Mouse (Mus musculus): Measurements from ENCODE around the gene Lrr1.
"Not testable (repeated sequence)": the region's sequence is repeated elsewhere in the genome, so short reads cannot be mapped to it uniquely, and the experiment has no call there.

The Lrr1 gene

DNA sequence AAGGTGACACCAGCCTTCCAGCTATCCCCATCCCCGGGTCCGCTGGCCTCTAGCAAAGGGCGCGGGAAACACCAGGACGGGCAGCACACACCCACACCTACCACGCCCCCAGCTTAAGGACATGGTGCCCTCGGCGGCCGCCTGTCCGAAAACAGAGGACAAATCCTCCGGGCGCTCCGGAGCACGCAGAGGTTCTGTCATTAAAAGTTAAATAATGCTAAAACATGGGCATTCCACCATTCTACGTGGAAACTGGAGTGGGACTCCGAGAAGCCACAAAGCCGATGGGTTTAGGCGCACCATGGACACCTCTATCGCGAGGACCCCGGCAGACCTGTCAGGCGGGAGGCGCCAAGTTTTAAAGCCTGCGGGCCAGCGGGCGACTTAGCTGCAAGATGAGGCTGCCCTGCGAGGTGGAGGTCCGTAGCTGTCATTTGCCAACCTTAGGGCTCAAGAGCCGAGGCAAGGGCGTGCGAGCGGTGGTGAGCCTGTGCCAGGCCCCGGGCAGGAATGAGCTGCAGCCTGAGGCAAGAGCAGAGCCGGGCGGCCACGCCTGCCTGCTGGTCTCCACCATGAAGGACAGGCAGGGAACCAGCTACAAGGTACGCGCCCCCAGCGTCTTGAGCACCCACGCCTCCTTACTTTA lies at the start of gene Lrr1:
TSS of gene Lrr1 (plus strand) at position 354 of the 646 bp plus-strand sequence.
- DNase-seq (ENCODE audit: low read depth, low spot score) = peak; percentile 82

DNA sequence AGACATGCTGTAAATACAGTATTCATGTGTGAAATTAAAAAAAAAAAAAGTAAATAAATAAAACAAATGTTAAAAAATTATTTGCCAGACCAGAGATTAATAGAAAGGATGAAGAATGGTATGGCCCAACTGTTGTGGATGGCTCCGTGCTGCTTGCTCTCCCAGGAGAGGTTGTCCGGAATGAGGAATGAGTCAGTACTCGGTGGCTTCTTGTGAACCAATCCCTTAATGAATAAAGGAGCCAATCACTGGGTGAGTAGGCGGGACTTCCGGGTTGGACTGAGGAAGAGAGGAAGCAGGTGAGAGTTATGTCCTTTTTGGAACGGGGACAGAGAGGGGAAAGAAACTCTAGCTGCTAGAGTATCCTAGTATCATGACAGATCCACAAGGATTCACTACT lies 48.7 kb upstream of the Lrr1 start:
- no peak for DNase-seq (ENCODE audit: low read depth, low spot score)

DNA sequence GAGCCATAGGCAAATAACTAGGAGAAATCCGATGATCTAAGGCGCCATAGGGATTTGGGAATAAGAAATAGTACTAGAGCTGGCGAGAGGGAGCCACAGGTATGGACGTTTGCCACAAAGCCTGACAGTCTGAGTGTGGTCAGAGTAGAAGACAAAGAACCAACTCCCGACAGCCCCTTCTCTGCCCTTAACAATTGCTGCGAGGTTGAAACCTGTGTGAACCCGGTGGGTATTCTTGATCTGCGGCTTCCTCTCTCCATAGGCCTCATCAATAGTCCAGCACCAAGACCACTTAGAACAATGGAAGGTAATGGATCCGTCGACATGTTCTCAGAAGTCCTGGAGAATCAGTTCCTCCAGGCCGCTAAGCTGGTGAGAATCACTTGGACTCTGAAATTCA lies 45.8 kb upstream of the Lrr1 start:
- no peak for DNase-seq (ENCODE audit: low read depth, low spot score)

DNA sequence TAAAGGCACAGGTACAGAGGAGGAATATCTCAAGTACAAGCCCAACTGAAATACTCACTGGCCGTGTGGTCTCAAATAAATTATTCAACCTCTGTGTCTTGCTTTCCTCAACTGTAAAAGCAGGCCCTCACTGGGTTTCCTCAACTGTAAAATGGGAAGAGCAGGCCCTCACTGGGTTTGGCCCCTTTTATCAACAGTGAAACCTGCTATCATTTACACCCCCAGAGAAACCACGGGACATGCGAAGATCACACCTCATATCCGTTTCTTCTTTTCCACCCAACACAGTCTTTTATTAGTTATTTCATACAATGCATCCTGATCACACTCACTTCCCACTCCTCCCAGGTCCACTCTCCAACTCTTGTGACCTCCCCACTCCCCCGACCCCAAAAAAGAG lies 43.5 kb upstream of the Lrr1 start:
- no peak for DNase-seq (ENCODE audit: low read depth, low spot score)

DNA sequence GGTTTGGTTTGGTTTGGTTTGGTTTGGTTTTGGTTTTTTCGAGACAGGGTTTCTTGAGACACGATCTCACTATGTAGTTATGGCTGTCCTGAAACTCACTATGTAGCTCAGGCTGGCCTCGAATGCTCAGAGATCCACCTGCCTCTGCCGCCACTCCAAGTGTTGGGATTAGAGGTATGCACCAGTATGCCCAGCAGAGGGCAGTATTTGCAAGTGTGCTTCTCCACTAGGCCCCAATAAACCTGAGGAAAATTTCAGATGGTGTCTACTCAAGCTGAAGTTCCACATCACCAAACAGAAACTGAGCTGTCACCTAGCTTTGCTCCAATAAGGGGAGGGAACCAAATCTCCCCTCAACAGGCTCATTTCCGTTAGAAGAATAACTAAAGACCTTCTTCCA lies 41.4 kb upstream of the Lrr1 start:
- DNase-seq (ENCODE audit: low read depth, low spot score) = peak; percentile 26

DNA sequence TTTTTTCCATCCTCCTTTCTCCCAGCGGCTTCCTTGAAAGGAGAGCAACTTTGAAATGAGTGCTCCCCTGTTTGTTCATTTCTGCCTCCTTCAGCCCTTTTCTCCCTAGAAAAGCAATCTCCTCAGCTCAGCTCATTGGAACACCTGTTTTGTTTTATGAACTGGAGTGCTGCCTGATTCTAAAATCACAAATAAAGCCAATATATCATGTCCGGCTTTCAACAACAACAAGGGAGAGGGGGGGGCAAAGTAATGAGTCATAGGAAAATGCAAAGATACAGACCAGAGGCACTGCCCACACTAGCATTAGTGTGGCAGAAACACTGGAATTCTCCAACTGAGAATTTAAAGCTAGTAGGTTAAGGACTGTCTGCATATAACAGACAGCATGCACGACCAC lies 41.0 kb upstream of the Lrr1 start:
- DNase-seq (ENCODE audit: low read depth, low spot score) = peak; percentile 40

DNA sequence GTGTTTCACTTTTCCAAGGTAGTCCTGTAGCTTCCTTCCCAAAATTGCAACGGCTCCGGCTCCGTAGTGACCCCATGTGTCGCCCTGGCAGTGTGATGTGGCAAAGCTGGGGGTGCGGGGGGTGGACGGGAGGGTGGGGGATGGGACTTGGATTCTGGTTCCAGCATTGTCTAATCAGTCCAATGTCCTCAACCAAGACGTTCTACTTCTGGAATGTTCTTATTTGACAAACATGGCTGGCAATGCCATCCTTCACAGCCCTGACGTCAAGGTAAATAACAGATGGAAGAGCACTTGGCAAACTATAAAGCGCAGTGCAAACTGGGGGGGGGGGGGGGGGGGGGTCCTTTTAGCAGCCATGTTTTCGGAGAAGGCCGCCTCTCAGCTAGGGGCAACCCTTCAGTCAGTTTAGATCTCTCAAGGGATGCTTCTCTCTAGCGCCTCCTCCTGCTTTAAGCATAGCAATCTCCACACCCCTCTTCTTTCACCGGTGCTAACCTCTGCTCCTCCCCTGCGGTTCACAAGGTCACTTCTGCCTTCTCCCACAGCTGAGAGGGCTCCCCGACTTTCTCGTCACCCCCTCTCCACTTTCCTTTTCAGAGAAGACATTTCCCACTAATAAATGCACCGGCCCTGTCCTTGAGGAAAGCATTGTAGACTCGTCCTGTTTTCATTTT lies 38.8 kb upstream of the Lrr1 start:
- DNase-seq (ENCODE audit: low read depth, low spot score) = no peak

DNA sequence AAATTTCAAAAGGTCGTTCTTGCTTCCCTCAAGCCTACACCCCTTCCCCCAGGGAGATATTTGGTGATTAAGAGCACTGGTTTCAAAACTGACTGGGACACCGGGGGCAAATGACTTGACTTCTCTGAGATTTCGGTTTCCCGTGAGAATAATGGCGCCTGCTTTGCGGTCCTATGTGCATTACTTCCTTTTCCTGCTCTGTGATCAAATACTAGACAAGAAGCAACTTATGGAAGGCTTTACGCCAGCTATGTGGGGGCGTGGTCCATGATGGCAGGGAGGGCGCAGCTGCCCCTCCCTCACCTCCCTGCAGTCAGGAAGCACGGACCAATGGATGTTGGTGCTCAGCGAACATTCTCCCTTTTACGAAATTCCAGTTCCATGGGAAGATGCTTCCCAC lies 38.1 kb upstream of the Lrr1 start:
- DNase-seq (ENCODE audit: low read depth, low spot score) = no peak

DNA sequence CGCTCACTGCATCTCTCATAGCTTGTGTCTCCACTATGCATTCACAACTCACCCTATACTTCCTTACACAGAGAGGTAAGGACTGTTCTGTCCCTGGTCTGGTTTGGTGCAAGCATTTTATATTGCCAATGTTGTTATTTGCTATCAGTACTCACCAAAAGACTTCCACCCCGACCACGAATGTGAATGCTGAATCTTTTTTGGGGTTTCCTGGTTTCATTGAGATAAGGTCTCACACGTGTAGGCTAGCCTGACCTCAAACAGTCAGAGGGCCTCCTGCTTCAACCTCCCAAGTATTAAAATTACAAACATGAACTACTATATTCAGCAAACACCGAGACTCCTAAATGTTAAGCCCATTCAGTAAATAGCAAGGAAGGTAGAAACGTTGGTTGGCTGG lies 37.3 kb upstream of the Lrr1 start:
- no peak for DNase-seq (ENCODE audit: low read depth, low spot score)

DNA sequence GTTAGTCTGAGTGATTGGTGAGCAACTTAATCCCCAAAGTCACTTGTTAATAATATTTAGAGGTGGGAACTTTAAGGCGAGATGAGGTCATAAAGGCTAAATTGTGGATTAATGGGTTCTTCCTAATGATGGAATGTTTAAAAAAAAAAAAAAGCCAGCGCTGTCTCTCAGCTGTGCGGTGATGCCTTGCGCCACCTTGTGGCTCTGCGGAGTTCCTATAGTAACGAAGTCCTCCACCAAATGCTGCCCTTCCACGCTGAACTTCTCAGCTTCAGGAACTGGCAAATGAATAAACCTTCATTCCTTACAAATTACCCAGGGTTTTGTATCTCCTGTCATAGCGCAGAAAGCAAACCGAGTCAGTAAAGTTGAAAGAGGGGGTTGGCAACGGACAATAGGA lies 36.6 kb upstream of the Lrr1 start:
- DNase-seq (ENCODE audit: low read depth, low spot score) = peak; percentile 37

DNA sequence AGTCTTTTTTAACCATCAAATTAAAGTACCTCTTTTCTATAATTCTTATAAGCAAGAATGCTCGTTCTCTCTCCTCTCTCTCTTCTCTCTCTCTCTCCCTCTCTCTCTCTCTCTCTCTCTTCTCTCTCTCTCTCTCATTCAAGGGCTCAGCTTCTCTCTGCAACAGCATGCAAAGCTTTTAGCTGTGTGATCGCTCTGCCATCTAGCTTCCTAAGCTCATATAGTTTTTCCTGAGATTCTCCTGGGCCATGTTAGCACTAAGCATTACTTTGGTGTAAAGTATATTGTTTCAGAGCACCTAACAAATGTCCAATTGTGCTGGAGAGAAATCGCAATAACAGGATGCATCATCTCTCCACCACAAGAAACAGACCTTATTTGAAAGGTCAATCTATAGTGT lies 29.4 kb upstream of the Lrr1 start:
- no peak for DNase-seq (ENCODE audit: low read depth, low spot score)

DNA sequence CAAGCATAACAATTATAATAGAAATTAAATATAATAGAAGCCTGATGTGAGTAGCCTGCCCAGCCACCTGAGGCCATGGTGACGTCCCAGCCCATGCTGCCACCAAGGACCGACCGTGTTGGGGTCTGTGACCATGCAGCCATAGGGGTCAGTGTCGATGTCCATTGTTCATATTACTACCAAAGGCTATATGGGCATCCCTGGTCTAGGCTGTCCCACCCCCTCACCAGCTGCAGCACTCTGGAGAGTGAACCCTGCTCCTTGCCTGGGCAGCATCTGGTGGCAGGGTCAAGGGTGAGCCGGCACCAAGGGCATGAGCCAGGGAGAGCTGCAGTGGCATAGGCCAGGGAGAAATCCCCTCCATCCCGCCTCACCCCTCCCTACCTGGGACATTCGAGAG lies 28.8 kb upstream of the Lrr1 start:
- no peak for DNase-seq (ENCODE audit: low read depth, low spot score)

DNA sequence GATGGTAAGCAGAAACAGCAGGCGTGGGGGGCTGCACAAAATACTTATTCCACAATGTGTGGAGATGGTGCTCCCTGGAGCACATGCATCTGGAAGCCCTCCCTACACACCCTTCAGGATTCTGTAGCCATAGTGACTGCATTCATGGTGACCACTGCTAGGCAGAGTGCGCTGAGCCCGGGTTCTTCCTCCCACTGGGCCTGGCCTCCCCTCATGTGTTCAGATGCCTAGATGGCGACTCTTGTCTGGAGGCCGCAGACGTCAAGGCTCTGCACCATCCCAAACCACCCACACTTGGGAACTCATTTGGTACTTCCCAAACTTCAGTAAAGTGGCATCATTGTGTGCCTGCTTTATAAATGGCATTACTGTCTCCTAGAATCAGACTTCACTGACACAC lies 25.2 kb upstream of the Lrr1 start:
- no peak for DNase-seq (ENCODE audit: low read depth, low spot score)

DNA sequence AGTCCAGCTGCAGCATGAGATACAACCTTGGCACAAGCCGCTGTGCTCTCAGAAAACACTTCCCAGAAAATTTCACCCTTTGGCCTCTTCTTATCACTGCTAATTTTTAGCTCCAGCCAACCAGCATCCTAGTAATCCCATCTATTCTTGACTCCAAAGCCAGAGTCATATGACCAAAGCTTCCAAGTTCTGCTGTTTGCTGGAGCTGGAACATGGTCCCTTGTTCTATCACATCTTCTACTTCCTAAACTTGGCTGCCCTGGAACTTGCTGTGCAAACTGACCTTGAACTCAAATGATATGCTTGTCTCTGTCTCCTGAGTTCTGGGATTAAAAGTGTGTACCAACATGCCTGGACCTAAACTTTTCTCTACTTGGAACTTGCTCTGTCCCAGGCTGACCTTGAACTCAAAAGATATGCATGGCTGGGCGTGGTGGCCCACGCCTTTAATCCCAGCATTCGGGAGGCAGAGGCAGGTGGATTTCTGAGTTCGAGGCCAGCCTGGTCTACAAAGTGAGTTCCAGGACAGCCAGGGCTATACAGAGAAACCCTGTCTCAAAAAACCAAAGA lies 21.4 kb upstream of the Lrr1 start:
- no peak for DNase-seq (ENCODE audit: low read depth, low spot score)

DNA sequence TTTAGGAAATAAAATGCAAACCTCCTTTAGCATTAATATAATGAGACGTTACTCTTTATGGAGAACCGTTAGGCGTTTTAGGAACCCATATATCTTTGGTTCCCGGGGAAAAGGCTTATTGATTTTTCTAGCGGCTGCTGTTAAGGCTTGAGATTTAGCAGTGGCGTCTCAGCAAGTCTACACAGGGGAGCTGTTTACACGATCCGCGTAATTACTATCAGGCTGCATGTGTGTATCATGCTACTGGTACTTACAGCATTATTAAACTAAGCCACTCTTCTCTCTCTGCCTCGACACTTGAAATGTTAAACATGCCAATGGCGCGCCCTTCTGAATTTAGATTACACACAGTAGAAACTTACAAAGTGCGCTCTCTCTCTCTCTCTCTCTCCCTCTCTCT lies 18.6 kb upstream of the Lrr1 start:
- no peak for DNase-seq (ENCODE audit: low read depth, low spot score)

DNA sequence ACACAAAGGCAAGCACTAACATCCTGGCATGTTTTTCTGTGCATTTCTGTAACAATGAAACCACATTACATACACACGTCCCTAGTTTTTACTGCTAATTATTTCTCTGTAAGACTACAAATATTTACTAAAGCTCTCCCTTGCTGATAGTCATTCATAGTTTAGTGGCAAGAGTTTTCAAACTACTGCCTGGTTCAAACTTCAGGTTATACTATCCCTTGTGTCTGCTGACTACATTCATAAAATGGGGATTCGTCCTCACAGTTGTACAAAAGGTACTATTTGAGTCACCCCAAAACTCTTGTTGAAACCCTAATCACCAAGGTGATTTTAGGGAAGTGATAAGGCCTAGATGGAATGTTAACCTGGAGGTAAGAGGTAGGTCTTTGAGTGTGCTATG lies 12.7 kb upstream of the Lrr1 start:
- DNase-seq (ENCODE audit: low read depth, low spot score) = no peak

DNA sequence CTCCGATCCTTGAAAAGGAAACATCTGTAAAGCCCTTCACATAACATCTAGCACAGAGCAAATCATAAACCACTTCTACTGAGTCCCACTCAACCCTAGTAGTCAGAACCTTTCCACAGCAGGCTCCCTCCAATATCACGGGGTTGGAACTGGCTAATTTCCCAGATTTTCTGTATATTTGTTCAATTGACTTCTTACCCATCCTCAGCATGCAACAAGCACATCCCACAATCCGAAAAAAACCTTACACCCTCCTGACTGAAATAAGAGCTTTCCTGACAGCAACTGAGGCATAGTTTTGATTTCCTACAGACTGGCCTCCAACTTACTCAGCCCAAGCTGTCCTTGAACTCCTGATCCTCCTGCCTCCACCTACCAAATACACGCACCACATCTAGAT lies 12.2 kb upstream of the Lrr1 start:
- no peak for DNase-seq (ENCODE audit: low read depth, low spot score)

DNA sequence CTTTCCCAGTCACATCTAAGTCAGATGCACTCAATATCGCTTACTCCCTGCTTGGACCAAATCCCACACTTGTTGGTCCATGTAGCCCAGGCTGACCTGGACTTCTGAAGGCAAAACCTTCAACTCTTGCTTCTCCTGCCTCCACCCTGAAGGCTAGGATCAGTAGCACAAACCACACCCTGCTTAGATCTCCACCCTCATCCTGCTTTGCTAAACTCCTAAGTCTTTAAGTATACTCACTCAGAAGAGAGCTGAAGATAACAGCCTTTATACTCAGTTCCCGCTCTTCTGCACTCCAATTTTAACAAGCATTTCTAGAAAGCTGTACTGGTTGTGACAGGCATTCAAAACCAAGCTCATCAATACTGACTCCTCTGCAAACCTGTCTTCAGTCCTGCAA lies 11.5 kb upstream of the Lrr1 start:
- no peak for DNase-seq (ENCODE audit: low read depth, low spot score)

DNA sequence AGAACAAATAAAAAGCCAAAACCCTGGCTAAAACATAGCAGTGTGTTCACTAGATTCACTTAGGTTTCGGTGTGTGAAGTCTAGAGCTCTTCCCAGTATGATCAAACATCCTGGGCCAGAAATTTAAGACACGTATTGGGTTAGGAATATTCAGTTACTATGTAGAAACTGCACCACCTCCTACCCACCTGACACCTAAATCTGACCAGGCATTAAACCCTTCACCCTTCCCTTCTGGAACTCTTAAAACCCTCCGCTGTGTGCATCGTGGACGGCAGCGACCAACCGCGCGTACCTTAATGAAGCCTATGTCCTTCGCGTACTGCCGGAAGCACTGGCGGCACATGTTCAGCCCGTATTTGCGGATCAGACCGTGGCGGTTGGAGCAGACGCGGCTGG lies 10.2 kb upstream of the Lrr1 start:
- no peak for DNase-seq (ENCODE audit: low read depth, low spot score)

DNA sequence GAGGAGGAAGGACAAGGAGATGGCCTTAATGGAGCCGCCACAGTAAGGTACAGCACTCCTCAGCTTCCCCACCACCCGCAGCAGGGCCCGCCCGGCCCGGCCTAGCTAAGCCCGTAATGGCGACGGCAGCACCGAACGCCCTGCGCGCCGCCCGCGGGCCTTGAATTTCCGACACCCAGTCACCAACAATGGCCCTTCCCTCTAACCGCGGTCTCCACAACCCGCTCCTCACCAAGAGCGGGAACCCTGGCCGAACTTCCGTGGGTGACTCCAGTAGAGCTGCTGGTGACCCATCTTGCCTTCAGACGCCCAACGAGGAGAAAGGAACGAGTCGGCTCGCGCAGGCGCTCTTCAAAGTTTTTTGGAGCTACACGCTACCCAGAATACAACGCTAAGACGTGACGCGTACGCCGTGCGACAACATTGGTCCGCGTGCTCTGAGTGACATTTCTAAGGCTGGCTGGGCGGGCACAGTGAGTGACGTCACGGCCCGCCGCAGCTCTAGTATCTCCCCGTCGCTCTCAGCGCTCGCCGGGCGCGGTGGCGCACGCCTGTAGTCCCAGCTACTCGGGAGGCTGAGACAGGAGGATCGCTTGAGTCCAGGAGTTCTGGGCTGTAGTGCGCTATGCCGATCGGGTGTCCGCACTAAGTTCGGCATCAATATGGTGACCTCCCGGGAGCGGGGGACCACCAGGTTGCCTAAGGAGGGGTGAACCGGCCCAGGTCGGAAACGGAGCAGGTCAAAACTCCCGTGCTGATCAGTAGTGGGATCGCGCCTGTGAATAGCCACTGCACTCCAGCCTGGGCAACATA lies 9.6 kb upstream of the Lrr1 start, which contains the start of gene Rps29:
TSS of gene Rps29 (minus strand) at position 422 of the 813 bp plus-strand sequence.
- DNase-seq (ENCODE audit: low read depth, low spot score) = peak; percentile 100

DNA sequence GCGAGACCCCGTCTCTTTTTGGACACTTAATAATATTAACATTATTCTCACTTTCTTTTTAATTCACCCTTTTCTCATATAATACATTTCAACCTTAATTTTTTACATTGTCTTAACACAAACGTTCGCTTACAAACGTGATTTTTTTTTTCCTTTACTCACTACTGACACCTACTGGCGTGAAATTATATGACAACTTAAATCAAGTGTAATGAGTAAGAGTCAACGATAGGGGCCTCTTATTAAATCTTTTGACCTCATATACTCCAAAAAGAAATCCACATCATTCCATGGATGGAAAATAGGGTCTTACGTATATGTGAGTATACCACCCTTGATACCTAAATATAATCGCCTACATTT lies 9.1 kb upstream of the Lrr1 start:
- peak; percentile 89 for DNase-seq (ENCODE audit: low read depth, low spot score)

DNA sequence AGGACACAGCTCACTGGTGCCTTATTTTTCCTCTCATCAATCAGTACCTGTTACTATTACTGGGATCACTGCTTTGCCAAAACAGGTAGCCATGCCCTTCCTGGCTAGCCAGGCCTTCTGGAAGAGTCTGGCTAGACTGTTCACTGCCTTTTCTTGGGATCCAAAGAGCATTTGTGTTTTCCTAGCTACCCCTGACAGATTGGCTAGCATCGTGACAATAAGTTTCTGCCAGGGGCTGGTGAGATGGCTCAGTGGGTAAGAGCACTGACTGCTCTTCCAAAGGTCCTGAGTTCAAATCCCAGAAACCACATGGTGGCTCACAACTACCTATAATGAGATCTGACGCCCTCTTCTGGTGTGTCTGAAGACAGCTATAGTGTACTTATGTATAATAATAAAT lies 7.9 kb upstream of the Lrr1 start:
- not testable (repeated sequence) for DNase-seq (ENCODE audit: low read depth, low spot score)

DNA sequence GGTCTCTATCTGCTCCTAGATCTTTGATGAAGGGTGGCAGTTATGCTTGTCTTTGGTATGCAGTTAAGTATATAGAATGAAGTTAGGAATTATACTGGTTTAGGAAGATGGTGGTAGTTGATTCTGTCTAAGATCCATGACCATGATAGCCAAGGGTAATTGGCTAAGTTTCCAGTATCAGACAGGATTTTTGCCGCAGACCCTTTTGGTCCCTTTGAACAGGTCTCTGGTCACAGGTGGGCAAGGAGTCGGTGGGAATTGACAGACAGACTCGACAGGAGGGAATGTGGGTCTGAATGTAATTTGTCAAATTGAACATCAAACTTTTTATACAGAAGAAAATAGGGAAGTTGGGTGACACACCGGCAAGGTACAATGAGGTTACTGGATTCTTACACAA lies 5.0 kb upstream of the Lrr1 start:
- not testable (repeated sequence) for DNase-seq (ENCODE audit: low read depth, low spot score)
